Mouse (Mus musculus): ENCODE results near the gene Lyg1.
A peak's percentile ranks its signal among the peaks of the same experiment; 100 is the strongest.
"Not testable (repeated sequence)": the region's sequence is repeated elsewhere in the genome, so short reads cannot be mapped to it uniquely, and the experiment has no call there.

Lyg1 gene

DNA sequence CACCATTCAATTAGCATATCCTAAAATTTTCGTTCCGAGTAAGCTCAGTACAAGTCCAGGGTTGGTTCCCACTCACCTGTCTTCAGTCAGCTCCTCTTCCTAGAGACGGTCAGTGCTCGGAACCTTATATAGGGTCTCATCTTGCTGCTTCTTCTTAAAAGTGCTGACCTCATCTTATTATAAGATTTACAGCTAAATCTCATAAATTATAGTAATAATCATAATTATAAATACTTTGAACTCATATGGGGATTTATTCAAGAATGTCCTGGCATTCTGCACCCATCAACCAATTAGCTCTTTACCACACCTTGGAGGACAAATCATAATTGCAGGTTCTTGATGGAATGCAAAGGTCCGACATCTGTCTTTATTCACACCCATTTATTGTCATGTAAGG lies at the start of gene Lyg1:
Gene Lyg1, minus strand, starts transcription at position 101 of the 400 bp plus-strand sequence.
- DNase-seq (ENCODE audit: low spot score) = no peak

GRCm38 (mm10) chr1:38006741-38007140 lies 49.2 kb upstream of the Lyg1 start:
- no peak for DNase-seq (ENCODE audit: low spot score)

- DNase-seq (ENCODE audit: low spot score) = no peak
These were observed 45.5 kb upstream of the Lyg1 start for GRCm38 (mm10) chr1:38003046-38003445.

DNA sequence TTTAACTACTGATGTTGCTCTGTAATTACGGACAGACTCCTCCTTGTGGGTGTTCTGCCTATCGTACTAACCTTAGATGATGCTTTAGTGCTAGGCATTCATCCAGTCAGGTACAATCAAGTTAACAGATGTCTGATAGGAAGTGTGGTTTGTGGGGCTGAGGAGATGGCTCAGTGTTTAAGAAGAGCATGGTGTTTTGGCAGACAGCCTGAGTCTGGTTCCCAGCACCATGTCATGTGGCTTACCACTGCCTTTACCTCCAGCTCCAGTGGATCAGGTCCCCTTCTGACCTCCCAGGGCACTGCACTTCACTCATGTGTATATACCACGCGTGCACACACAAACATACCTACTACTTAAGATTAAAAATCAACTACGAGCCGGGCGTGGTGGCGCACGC lies 44.4 kb upstream of the Lyg1 start:
- DNase-seq (ENCODE audit: low spot score) = peak; percentile 8

DNA sequence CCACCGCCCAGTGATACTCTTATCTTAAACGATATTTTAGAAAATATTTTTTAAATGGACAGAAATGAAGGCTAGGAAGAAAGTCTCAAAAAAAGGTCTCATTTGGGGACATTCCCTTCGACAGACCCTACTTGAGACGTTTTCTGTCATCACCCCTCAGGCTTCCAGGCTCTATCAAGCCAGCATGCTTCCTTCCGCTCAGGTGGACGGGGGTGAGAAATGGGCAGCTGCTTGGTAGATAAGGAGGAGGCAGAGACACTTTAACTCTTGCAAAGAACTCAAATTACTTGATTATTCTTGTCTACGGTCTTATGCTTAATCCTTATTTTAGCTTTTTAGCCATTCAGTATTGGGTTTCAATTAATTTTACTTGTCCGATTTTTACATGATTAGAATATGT lies 43.3 kb upstream of the Lyg1 start:
- DNase-seq (ENCODE audit: low spot score) = no peak

DNA sequence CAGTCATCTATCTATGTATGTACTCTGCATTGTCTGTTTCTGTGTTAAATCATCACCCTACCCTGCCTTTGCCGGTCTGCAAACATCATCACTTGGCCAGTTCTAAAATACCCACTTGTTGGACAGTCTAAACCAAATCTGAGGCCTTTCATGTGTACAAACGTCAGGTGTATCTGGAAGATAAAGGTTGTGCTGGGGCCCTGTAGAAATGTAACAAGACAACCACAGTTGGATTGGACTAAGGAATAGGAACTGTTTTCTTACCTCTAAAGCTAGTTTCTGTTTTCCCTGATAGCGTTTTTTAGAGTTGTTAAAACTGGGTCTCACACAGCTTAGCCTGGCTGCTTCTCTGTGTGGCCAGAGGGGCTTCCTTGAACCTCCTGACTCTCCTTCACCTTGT lies 42.0 kb upstream of the Lyg1 start:
- no peak for DNase-seq (ENCODE audit: low spot score)

DNA sequence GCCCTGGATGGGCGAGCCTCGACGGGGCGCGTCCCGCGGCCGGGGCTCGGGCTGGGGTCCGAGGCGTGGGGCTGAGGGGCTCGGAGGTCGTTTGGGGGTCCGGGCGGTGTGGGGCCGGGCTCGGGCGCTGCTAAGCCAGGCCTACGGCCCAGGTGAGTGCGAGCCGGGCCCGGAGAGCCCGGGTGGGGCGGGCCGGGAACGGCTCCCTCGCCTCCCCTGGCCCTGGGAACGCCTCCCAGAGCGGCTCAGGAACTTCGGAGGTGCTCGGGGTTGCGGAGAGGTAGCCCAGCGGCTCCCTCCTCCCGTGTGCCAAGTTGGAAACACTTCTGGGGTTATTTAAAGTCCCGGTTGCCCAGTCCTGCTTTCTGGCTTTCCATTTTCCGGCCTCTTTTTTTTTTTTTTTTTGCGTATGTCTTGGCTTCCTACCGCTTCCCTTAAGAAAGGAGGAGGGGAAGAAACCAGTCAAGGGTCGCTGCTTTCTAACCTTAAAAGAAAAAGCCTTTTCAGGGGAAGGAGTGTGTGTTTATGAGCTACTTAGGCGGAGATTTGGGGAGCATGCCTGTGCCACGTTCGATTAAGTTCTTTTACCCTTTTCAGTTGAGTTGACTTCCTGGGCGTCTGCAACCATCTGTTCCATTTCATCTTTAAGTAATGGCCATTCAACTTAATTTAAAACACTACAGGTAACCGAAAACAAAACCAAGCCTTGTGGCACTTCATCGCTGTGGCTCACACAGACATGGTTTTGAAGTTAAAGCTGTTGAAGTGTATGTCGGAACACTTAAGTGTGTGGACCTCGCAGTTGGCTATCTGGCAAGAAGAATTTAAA lies 41.0 kb upstream of the Lyg1 start:
- DNase-seq (ENCODE audit: low spot score) = no peak

DNA sequence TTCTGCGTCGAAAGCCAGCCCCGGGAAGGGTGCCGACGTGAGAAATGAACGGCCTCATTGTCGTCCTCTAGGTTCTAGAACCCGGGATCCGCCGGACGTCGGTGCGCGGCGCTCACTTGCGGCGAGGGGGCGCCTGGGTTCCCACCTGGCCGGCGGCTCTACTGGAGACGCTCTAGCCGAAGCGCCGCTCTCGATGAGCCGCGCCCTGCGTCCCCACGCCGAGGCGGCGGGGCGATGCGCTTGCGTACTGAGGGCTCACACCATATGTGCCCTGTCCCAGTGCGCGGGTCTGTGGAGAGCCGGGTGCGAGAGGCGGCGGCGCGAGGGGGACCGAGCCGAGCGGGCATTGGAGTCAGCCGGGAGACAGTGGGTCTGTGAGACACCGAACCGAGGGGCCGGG lies 40.3 kb upstream of the Lyg1 start, which contains the start of the genes Txndc9 and Eif5b:
Gene Txndc9, minus strand, starts transcription at position 27 of the 400 bp plus-strand sequence.
Gene Eif5b, plus strand, starts transcription at position 144 of the 400 bp plus-strand sequence.
- peak; percentile 92 for DNase-seq (ENCODE audit: low spot score)

- DNase-seq (ENCODE audit: low spot score) = peak; percentile 99
These were observed 39.4 kb upstream of the Lyg1 start for GRCm38 (mm10) chr1:37996877-37997484.

- DNase-seq (ENCODE audit: low spot score) = no peak
These were observed 38.7 kb upstream of the Lyg1 start for GRCm38 (mm10) chr1:37996226-37996625.

DNA sequence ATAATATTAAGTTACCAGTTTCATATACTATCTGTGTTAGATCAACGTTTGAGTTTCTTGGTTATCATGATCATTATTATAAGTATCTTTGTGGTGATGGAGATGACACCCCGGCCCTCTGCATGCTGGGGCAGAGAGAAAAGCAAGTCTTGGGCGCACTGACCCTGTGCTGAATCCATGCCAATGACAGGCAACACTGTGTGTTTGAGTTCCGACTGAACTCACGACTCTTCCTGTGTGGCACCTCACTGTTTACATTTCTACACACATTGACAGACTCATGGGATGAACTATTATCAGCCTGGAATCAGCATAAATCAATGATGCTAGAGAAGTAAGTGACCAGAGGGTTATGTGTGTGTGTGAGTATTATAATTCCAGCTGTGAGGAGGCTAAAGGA lies 30.3 kb upstream of the Lyg1 start:
- no peak for DNase-seq (ENCODE audit: low spot score)

- DNase-seq (ENCODE audit: low spot score) = no peak
These were observed 28.3 kb upstream of the Lyg1 start for GRCm38 (mm10) chr1:37985764-37986323.

GRCm38 (mm10) chr1:37984326-37984725 lies 26.8 kb upstream of the Lyg1 start:
- no peak for DNase-seq (ENCODE audit: low spot score)

DNA sequence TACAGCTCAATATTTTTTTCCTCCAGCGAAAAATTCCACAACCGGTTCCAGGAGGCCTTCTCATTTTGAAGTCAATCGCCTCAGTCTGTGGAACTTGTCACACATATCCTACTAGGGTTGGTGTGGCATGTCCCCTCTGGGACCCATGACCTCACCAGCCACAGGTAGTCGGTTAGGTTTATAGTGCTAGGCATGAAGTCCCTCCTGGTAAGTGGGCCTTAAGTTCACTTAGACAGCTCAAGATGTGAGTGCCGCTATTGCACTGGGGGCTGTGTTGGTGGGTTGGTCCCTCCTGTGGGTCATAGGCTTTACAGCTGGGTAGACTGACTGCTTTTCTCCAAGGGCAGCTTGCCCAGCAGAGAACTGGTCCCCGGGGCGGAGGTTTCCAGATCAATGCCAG lies 19.7 kb upstream of the Lyg1 start:
- no peak for DNase-seq (ENCODE audit: low spot score)

DNA sequence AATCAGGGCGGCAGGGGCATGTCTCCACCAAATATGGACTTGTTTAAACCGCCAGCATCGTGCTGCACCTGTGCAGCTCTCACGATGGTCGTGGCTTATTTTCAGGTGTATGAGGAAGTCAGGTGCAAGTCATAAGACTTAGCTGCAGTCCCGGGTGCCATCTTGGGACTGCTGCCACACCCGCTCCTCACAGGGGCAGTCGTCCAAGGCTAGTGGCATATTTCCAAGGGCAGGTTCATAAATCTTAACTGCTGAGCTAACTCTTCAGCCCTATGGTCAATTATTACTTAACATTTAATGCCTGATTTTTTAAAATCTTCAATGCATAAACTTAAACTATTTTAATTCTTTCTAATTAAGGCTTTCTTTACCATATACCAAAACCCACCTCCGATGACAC lies 19.1 kb upstream of the Lyg1 start:
- not testable (repeated sequence) for DNase-seq (ENCODE audit: low spot score)

DNA sequence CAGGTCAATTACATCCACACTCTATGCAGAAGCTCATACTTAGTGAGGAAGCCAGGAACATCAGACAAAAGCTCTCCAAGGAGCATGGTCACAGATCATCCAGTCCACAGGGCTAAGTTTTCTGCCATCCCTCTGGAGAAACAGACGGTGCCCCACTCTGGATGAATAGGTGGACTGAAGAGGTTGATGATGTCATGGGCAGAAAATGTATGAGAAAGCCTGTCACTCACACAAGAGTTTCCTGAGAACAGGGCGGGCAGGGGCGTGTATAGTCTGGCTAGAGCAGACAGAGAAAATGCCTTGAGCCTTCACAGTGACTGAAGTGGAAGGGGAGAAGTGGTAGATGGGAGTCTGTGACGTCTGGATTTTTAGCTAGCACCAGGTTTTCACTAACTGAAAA lies 14.0 kb upstream of the Lyg1 start:
- no peak for DNase-seq (ENCODE audit: low spot score)

- no peak for DNase-seq (ENCODE audit: low spot score)
These were observed 11.2 kb upstream of the Lyg1 start for GRCm38 (mm10) chr1:37968746-37969145.

- DNase-seq (ENCODE audit: low spot score) = no peak
These were observed 8.0 kb upstream of the Lyg1 start for GRCm38 (mm10) chr1:37965571-37965970.

- no peak for DNase-seq (ENCODE audit: low spot score)
These were observed 1.9 kb upstream of the Lyg1 start for GRCm38 (mm10) chr1:37959486-37959885.

DNA sequence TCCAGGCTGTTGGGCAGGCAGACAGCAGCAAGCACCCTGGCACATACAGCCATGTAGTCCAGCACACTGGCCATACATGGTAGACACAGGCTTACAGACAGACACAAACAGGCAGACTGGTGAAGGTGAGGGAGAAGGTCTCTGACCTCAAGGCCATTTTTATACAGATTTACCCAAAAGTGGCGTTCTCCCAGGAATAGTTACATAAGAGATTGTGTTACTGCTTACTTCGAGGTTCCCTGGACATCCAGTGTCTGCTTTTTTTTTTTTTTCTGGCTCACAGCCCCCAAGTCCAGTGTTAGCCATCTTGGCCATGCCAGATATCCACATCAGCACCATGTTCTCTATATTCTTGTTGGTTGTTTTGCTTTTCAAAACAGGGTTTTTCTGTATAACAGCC lies 957 bp upstream of the Lyg1 start:
- no peak for DNase-seq (ENCODE audit: low spot score)

GRCm38 (mm10) chr1:37956690-37957431 lies 698 bp downstream of the Lyg1 start:
- DNase-seq (ENCODE audit: low spot score) = no peak

GRCm38 (mm10) chr1:37955251-37955650 lies 2.3 kb downstream of the Lyg1 start:
- DNase-seq (ENCODE audit: low spot score) = no peak

- DNase-seq (ENCODE audit: low spot score) = no peak
These were observed 2.8 kb downstream of the Lyg1 start for GRCm38 (mm10) chr1:37954786-37955185.
